Comparison of ENCODE assay signal across 10 mouse cellular contexts in genomic region chr6:122626110-122626509, GRCm38 (mm10). TPM values are rescaled to one million over a fixed set of nuclear protein-coding genes. Genes with fewer than 3 reads are reported as not detected.
DNase-seq lines count a peak whose midpoint lies in the region; ATAC-seq and TF ChIP-seq lines count a peak whose summit lies in the region.
"Had no signal": no experiment of that assay in that cellular context is flagged by ENCODE, and none has a peak within 500 bp of the region (broad histone marks: within the 10 kb centered on the region; RNA-seq: fewer than 3 reads in every experiment).

TSS of gene Dppa3 (plus strand) at chr6:122626410.

- no peak within 1 kb of the TSS for H3K4me3 ChIP-seq in hindbrain, embryonic 15.5 days
- H3K4me3 ChIP-seq in hindbrain, embryonic 13.5 days, result no peak within 1 kb of the TSS
- H3K4me3 ChIP-seq in midbrain, embryonic 11.5 days (ENCODE audit: low read depth, low read length), result no peak within 1 kb of the TSS
- no peak within 1 kb of the TSS for H3K4me3 ChIP-seq in midbrain, embryonic 16.5 days (ENCODE audit: low read depth, low read length)
- H3K4me3 ChIP-seq in intestine, postnatal 0 days (ENCODE audit: low read depth, low read length), result 0 out of 2 replicates have a peak within 1 kb of the TSS, but pooled peaks have one; percentile 0
- peak within 1 kb of the TSS; percentile 33; the same call in 1 of the 2 replicates for H3K4me3 ChIP-seq in small intestine, adult 2 months (ENCODE audit: low read depth, low read length)

- TF ChIP-seq POLR2A in small intestine, adult 2 months (IDR thresholded peaks at IDR 0.05; ENCODE audit: low read depth, low read length), result no peak

- H3K4me2 ChIP-seq in hindbrain, embryonic 15.5 days, result peak within 1 kb of the TSS; percentile 46
- no peak within 1 kb of the TSS for H3K4me2 ChIP-seq in hindbrain, embryonic 13.5 days
- H3K4me2 ChIP-seq in midbrain, embryonic 11.5 days, result no peak within 1 kb of the TSS
- H3K4me2 ChIP-seq in midbrain, embryonic 16.5 days (ENCODE audit: low read length), result no peak within 1 kb of the TSS
- peak within 1 kb of the TSS; percentile 59 for H3K4me2 ChIP-seq in intestine, postnatal 0 days (replicated peaks; ENCODE audit: low read depth)

- no peaks in the 10 kb centered on the region for H3K4me1 ChIP-seq in hindbrain, embryonic 15.5 days (replicated peaks)
- no peaks in the 10 kb centered on the region; the same call in 1 of the 2 replicates for H3K4me1 ChIP-seq in hindbrain, embryonic 13.5 days (replicated peaks)
- H3K4me1 ChIP-seq in midbrain, embryonic 11.5 days (ENCODE audit: control insufficient read depth, insufficient read depth, low read length), result no peaks in the 10 kb centered on the region
- no peaks in the 10 kb centered on the region for H3K4me1 ChIP-seq in midbrain, embryonic 16.5 days (ENCODE audit: control insufficient read depth, insufficient read depth, low read length)
- H3K4me1 ChIP-seq in intestine, postnatal 0 days (replicated peaks; ENCODE audit: control insufficient read depth, insufficient read depth, low read length), result no peaks in the 10 kb centered on the region
- H3K4me1 ChIP-seq in small intestine, adult 2 months (ENCODE audit: control insufficient read depth, insufficient read depth, insufficient read length, low read length), result peaks cover 11% of the 10 kb centered on the region; the same call in 1 of the 2 replicates

- no peaks in the 10 kb centered on the region for H3K9me3 ChIP-seq in hindbrain, embryonic 15.5 days
- no peaks in the 10 kb centered on the region for H3K9me3 ChIP-seq in hindbrain, embryonic 13.5 days
- no peaks in the 10 kb centered on the region; the same call in 1 of the 2 replicates for H3K9me3 ChIP-seq in midbrain, embryonic 11.5 days (ENCODE audit: control insufficient read depth, low read length)
- H3K9me3 ChIP-seq in midbrain, embryonic 16.5 days (replicated peaks; ENCODE audit: control insufficient read depth, low read length, poor library complexity, severe bottlenecking), result no peaks in the 10 kb centered on the region
- H3K9me3 ChIP-seq in intestine, postnatal 0 days (ENCODE audit: control insufficient read depth), result no peaks in the 10 kb centered on the region

- no peak within 1 kb of the TSS for H3K9ac ChIP-seq in hindbrain, embryonic 15.5 days
- no peak within 1 kb of the TSS for H3K9ac ChIP-seq in hindbrain, embryonic 13.5 days
- H3K9ac ChIP-seq in midbrain, embryonic 11.5 days (ENCODE audit: low read length), result no peak within 1 kb of the TSS
- H3K9ac ChIP-seq in midbrain, embryonic 16.5 days (ENCODE audit: low read depth, low read length), result no peak within 1 kb of the TSS
- H3K9ac ChIP-seq in intestine, postnatal 0 days (ENCODE audit: low read depth, low read length), result no peak within 1 kb of the TSS

- H3K36me3 ChIP-seq in hindbrain, embryonic 15.5 days, result no peaks in the 10 kb centered on the region
- no peaks in the 10 kb centered on the region for H3K36me3 ChIP-seq in hindbrain, embryonic 13.5 days
- H3K36me3 ChIP-seq in midbrain, embryonic 11.5 days (ENCODE audit: control insufficient read depth, insufficient read depth, low read length), result no peaks in the 10 kb centered on the region
- no peaks in the 10 kb centered on the region for H3K36me3 ChIP-seq in midbrain, embryonic 16.5 days (ENCODE audit: control insufficient read depth, insufficient read depth, low read length)
- H3K36me3 ChIP-seq in intestine, postnatal 0 days (ENCODE audit: control insufficient read depth, insufficient read depth), result no peaks in the 10 kb centered on the region
- no peaks in the 10 kb centered on the region for H3K36me3 ChIP-seq in small intestine, adult 2 months (ENCODE audit: control insufficient read depth, insufficient read depth, low read length)

- no peak for TF ChIP-seq CTCF in intestine, postnatal 0 days (IDR thresholded peaks at IDR 0.05; ENCODE audit: low read depth)
- no peak for TF ChIP-seq CTCF in small intestine, adult 2 months (IDR thresholded peaks at IDR 0.05; ENCODE audit: extremely low read depth, insufficient read length, insufficient replicate concordance, low read depth, low read length)

- WGBS in hindbrain, embryonic 15.5 days, result 90% methylated on average over 8 of the region's 8 CpGs
- 95% methylated on average over 8 of the region's 8 CpGs for WGBS in hindbrain, embryonic 13.5 days
- 90% methylated on average over 8 of the region's 8 CpGs for WGBS in midbrain, embryonic 11.5 days
- WGBS in midbrain, embryonic 16.5 days, result 93% methylated on average over 8 of the region's 8 CpGs
- 85% methylated on average over 8 of the region's 8 CpGs for WGBS in intestine, postnatal 0 days
- 87% methylated on average over 8 of the region's 8 CpGs for WGBS in small intestine, adult 2 months

- ATAC-seq in hindbrain, embryonic 15.5 days (ENCODE audit: low FRiP score, low read depth), result no peak
- ATAC-seq in hindbrain, embryonic 13.5 days (ENCODE audit: low FRiP score), result no peak
- no peak for ATAC-seq in midbrain, embryonic 11.5 days (ENCODE audit: low FRiP score)
- no peak for ATAC-seq in midbrain, embryonic 16.5 days
- no peak for ATAC-seq in intestine, postnatal 0 days

- no peak within 1 kb of the TSS for H3K27ac ChIP-seq in hindbrain, embryonic 15.5 days (replicated peaks)
- H3K27ac ChIP-seq in hindbrain, embryonic 13.5 days, result no peak within 1 kb of the TSS
- no peak within 1 kb of the TSS for H3K27ac ChIP-seq in midbrain, embryonic 11.5 days (ENCODE audit: low read depth, low read length)
- no peak within 1 kb of the TSS for H3K27ac ChIP-seq in midbrain, embryonic 16.5 days (ENCODE audit: low read length)
- no peak within 1 kb of the TSS for H3K27ac ChIP-seq in intestine, postnatal 0 days (ENCODE audit: low read depth, low read length)
- peak within 1 kb of the TSS; percentile 63; the same call in 1 of the 2 replicates for H3K27ac ChIP-seq in small intestine, adult 2 months (ENCODE audit: insufficient read depth, low read depth, low read length)

- DNase-seq in midbrain, embryonic 11.5 days (ENCODE audit: low spot score, missing footprints), result peak; percentile 6
- no peak for DNase-seq in frontal cortex, postnatal 36 days (ENCODE audit: low spot score in 2 of 2)
- DNase-seq: cerebellum, adult 18-20 months; lung, postnatal 14 days; right cerebral cortex, postnatal 4 days had no signal

- no peaks in the 10 kb centered on the region for H3K27me3 ChIP-seq in hindbrain, embryonic 15.5 days
- 0 out of 2 replicates have a peak, but pooled peaks cover 6% of the 10 kb centered on the region for H3K27me3 ChIP-seq in hindbrain, embryonic 13.5 days
- no peaks in the 10 kb centered on the region for H3K27me3 ChIP-seq in midbrain, embryonic 11.5 days (ENCODE audit: control insufficient read depth, insufficient read depth, low read length)
- H3K27me3 ChIP-seq in midbrain, embryonic 16.5 days (ENCODE audit: control insufficient read depth, insufficient read depth, low read depth, low read length), result no peaks in the 10 kb centered on the region
- H3K27me3 ChIP-seq in intestine, postnatal 0 days (replicated peaks; ENCODE audit: control insufficient read depth, insufficient read depth, low read length), result no peaks in the 10 kb centered on the region
- no peaks in the 10 kb centered on the region for H3K27me3 ChIP-seq in small intestine, adult 2 months (ENCODE audit: control insufficient read depth, insufficient read depth, low read length)

RNA-seq across cellular contexts. Expression of gene Dppa3, which starts in this region (rescaled TPM):
- polyA plus RNA-seq in hindbrain, embryonic 15.5 days (2015; fragmentation: Nextera tagmentation; extraction: Ambion mirVana), result not detected in 2 replicates
- not detected in 2 replicates for polyA plus RNA-seq in hindbrain, embryonic 13.5 days (2015; fragmentation: Nextera tagmentation; extraction: Ambion mirVana)
- polyA plus RNA-seq in midbrain, embryonic 11.5 days (2014; fragmentation: Nextera tagmentation; extraction: Ambion mirVana), result not detected in 2 replicates
- not detected in 2 replicates for polyA plus RNA-seq in midbrain, embryonic 16.5 days (2015; fragmentation: Nextera tagmentation; extraction: Ambion mirVana)
- polyA plus RNA-seq in intestine, postnatal 0 days (2015; fragmentation: Nextera tagmentation; extraction: Ambion mirVana), result not detected in 2 replicates
- polyA plus RNA-seq in small intestine, adult 2 months (2012; rRNA removed), result not detected in 2 replicates

Comparison
In these comparisons a context has a peak if more than half of its experiments do, and no peak if none do; other contexts are left out.
1. H3K4me2 ChIP-seq: peak in hindbrain, embryonic 15.5 days (single experiment) and intestine, postnatal 0 days (single experiment); none in hindbrain, embryonic 13.5 days (single experiment), midbrain, embryonic 11.5 days (single experiment) and midbrain, embryonic 16.5 days (single experiment).
2. Peak in DNase-seq in midbrain, embryonic 11.5 days; RNA of the gene not detected or under 1 TPM.
3. H3K4me3 ChIP-seq: peak in intestine, postnatal 0 days (single experiment) and small intestine, adult 2 months (single experiment); none in hindbrain, embryonic 15.5 days (single experiment), hindbrain, embryonic 13.5 days (single experiment), midbrain, embryonic 11.5 days (single experiment) and midbrain, embryonic 16.5 days (single experiment).